Mouse (Mus musculus): ENCODE measurements around the gene Spns2. TPM values are rescaled to one million over a fixed set of nuclear protein-coding genes. Genes with fewer than 3 reads are reported as not detected.

Gene Spns2
- polyA plus RNA-seq, 1 experiment from 2014 or later = 2.4 TPM

DNA sequence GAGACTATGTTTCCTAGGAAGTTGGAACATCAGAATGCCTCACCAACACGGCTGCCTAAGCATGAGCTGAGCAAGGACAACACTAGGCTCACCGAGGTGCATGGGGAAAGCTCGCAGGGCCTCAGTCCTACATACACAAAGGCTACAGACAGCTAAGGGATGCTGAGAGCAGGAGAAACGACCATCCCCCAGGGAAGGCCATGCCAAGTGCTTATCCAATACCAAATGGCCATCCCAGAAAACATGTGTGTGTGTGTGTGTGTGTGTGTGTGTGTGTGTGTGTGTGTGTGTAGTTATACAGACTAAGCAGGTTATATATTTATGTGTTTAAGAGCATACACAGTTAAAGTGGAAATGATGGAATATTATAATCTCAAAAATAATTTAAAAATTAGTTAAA is 34.0 kb upstream of the Spns2 start:
- no peaks in the 10 kb centered on the region for H3K4me1 ChIP-seq (ENCODE audit: control insufficient read depth, insufficient read depth, low read length)
- H3K4me2 ChIP-seq (replicated peaks; ENCODE audit: low read depth, low read length) = no peak overlapping the region
- H3K27ac ChIP-seq (ENCODE audit: low read depth, low read length) = no peak overlapping the region
- no peaks in the 10 kb centered on the region for H3K36me3 ChIP-seq (ENCODE audit: control insufficient read depth, insufficient read depth, low read length)
- 51% methylated on average over 4 of the region's 4 CpGs for WGBS
- no peak overlapping the region for H3K4me3 ChIP-seq (ENCODE audit: low read length)
- no peaks in the 10 kb centered on the region for H3K9me3 ChIP-seq (ENCODE audit: control insufficient read depth, low read length)
- no peak overlapping the region for H3K9ac ChIP-seq (ENCODE audit: low read depth, low read length)
- no peak for ATAC-seq (ENCODE audit: low FRiP score, low TSS enrichment)
- no peaks in the 10 kb centered on the region for H3K27me3 ChIP-seq (ENCODE audit: control insufficient read depth, insufficient read depth, low read length)

DNA sequence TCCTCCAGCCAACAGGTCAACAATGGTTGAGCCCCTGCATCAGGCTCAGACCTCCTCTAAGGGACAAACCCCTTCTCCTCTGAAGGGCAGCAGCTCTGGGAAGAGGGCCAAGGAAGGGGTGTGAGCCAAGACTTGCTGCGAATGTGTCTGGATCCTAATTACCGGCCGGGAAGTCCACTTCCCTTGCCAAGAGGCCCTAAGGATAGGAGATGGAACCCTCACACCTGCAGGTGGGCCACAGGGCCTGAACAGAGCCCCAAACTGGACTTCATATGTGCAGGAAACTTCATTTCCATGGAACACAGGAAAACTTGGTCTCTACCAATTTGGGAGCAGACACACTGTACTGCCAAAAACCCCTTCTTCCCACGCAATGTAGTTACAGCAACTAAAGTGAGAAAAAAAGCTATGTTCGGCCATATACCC is 32.9 kb upstream of the Spns2 start:
- ATAC-seq (ENCODE audit: low FRiP score, low TSS enrichment) = no peak
- WGBS = 68% methylated on average over 5 of the region's 5 CpGs
- H3K4me2 ChIP-seq (replicated peaks; ENCODE audit: low read depth, low read length) = no peak overlapping the region
- H3K36me3 ChIP-seq (ENCODE audit: control insufficient read depth, insufficient read depth, low read length) = no peaks in the 10 kb centered on the region
- no peak overlapping the region for H3K27ac ChIP-seq (ENCODE audit: low read depth, low read length)
- H3K9me3 ChIP-seq (ENCODE audit: control insufficient read depth, low read length) = no peaks in the 10 kb centered on the region
- no peaks in the 10 kb centered on the region for H3K27me3 ChIP-seq (ENCODE audit: control insufficient read depth, insufficient read depth, low read length)
- H3K4me1 ChIP-seq (ENCODE audit: control insufficient read depth, insufficient read depth, low read length) = no peaks in the 10 kb centered on the region
- no peak overlapping the region for H3K4me3 ChIP-seq (ENCODE audit: low read length)
- no peak overlapping the region for H3K9ac ChIP-seq (ENCODE audit: low read depth, low read length)

DNA sequence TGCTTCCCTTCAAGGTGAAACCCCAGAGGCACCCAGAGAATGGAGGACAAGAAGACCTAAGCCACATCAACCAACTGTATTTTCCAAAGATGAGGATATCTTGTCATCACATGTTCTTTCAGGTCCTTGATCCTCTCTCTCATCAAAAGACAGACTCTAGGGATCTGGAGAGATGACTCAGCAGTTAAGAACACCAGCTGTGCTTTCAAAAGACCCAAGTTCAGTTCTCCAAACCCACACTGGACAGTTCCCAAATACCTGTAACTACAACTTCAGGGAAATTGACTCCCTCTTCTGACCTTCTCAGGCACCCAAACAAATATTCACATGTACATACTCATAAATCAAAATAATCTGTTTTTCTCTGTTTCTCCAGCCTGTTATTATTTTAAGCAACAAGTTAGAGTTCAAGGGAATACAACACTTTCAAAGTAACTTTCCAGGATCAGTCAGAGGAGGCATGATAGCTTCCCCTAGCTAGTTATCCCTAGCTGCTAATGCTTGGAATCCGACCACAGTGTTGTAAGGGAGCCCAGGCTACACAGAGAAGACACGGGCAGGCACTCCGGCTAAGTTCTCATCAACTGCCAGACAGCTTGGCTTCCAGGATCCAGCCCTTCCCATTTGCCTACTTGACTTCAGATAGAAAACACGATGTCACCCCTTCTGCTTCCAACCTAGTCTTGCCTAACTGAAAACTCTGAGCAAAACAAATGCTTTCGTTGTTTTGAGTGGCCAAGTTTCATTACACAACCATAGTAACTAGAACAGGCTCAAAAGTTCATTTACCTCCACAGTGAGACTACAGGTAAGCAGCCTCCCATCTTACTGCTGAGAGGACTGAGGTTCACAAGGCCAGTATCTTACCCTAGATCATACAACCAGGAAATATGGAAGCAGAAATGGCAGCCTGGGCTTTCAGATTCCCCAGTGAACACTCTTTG is 32.2 kb upstream of the Spns2 start:
- WGBS = 75% methylated on average over 5 of the region's 5 CpGs
- H3K4me2 ChIP-seq (replicated peaks; ENCODE audit: low read depth, low read length) = no peak overlapping the region
- H3K9me3 ChIP-seq (ENCODE audit: control insufficient read depth, low read length) = no peaks in the 10 kb centered on the region
- ATAC-seq (ENCODE audit: low FRiP score, low TSS enrichment) = no peak
- H3K27me3 ChIP-seq (ENCODE audit: control insufficient read depth, insufficient read depth, low read length) = no peaks in the 10 kb centered on the region
- no peak overlapping the region for H3K9ac ChIP-seq (ENCODE audit: low read depth, low read length)
- H3K27ac ChIP-seq (ENCODE audit: low read depth, low read length) = no peak overlapping the region
- no peak overlapping the region for H3K4me3 ChIP-seq (ENCODE audit: low read length)
- no peaks in the 10 kb centered on the region for H3K4me1 ChIP-seq (ENCODE audit: control insufficient read depth, insufficient read depth, low read length)
- no peaks in the 10 kb centered on the region for H3K36me3 ChIP-seq (ENCODE audit: control insufficient read depth, insufficient read depth, low read length)

DNA sequence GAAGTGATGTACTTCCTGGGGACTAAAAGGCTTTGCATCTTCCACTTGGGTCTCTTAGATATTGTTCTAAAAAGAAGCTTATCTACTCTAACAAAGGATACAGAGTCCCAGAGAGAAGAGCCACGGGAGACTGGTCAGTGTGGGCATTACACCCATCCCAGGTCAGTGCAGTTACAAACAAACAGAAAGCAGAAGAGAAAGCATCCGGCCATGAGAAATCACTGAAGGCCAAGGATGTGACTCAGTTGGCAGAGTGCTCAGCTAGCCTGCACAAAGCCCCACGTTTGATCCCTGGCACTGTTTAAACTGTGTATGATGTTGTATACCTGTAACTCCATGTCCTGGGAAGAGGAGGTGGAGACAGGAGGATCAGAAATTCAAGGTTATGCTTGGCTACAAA is 30.2 kb upstream of the Spns2 start:
- H3K4me1 ChIP-seq (ENCODE audit: control insufficient read depth, insufficient read depth, low read length) = no peaks in the 10 kb centered on the region
- H3K9me3 ChIP-seq (ENCODE audit: control insufficient read depth, low read length) = no peaks in the 10 kb centered on the region
- 74% methylated on average over 3 of the region's 3 CpGs for WGBS
- H3K27me3 ChIP-seq (ENCODE audit: control insufficient read depth, insufficient read depth, low read length) = no peaks in the 10 kb centered on the region
- H3K27ac ChIP-seq (ENCODE audit: low read depth, low read length) = no peak overlapping the region
- H3K36me3 ChIP-seq (ENCODE audit: control insufficient read depth, insufficient read depth, low read length) = no peaks in the 10 kb centered on the region
- H3K4me3 ChIP-seq (ENCODE audit: low read length) = no peak overlapping the region
- no peak overlapping the region for H3K4me2 ChIP-seq (replicated peaks; ENCODE audit: low read depth, low read length)
- no peak for ATAC-seq (ENCODE audit: low FRiP score, low TSS enrichment)
- H3K9ac ChIP-seq (ENCODE audit: low read depth, low read length) = no peak overlapping the region

DNA sequence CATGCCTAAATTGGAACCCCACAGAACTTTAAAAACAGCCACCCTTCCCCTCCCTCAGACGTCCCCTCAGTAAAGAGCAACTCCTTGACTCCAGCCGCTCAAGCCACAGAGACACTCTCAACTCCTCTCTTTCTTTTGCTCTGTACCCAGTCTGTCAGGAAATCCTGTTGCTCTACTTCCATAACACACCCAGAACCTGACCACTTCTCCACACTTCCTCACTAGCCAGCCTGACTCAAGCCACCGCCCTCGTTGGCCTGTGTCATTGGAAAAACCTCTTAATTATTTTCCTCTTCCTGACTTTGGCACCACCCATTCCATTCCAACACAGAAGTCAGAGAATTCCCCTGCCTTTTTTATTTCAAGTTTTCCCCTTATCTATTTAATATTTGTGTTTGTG is 29.5 kb upstream of the Spns2 start:
- Histone ChIP-seq H3K27ac (ENCODE audit: low read depth, low read length) (no peak overlapping the region), H3K27me3 (ENCODE audit: control insufficient read depth, insufficient read depth, low read length) (no peaks in the 10 kb centered on the region), H3K4me1 (ENCODE audit: control insufficient read depth, insufficient read depth, low read length) (no peaks in the 10 kb centered on the region), H3K4me3 (ENCODE audit: low read length) (no peak overlapping the region), H3K9me3 (ENCODE audit: control insufficient read depth, low read length) (no peaks in the 10 kb centered on the region), H3K36me3 (ENCODE audit: control insufficient read depth, insufficient read depth, low read length) (no peaks in the 10 kb centered on the region), H3K4me2 (replicated peaks; ENCODE audit: low read depth, low read length) (no peak overlapping the region), H3K9ac (ENCODE audit: low read depth, low read length) (no peak overlapping the region)
- 73% methylated on average over 4 of the region's 4 CpGs for WGBS
- no peak for ATAC-seq (ENCODE audit: low FRiP score, low TSS enrichment)

GRCm38 (mm10) chr11:72518449-72518848 is 28.7 kb upstream of the Spns2 start:
- no peak for ATAC-seq (ENCODE audit: low FRiP score, low TSS enrichment)
- 75% methylated on average over 2 of the region's 2 CpGs for WGBS
- no peak overlapping the region for H3K4me2 ChIP-seq (replicated peaks; ENCODE audit: low read depth, low read length)
- no peaks in the 10 kb centered on the region for H3K36me3 ChIP-seq (ENCODE audit: control insufficient read depth, insufficient read depth, low read length)
- H3K9me3 ChIP-seq (ENCODE audit: control insufficient read depth, low read length) = no peaks in the 10 kb centered on the region
- H3K4me3 ChIP-seq (ENCODE audit: low read length) = no peak overlapping the region
- no peaks in the 10 kb centered on the region for H3K27me3 ChIP-seq (ENCODE audit: control insufficient read depth, insufficient read depth, low read length)
- no peak overlapping the region for H3K27ac ChIP-seq (ENCODE audit: low read depth, low read length)
- no peaks in the 10 kb centered on the region for H3K4me1 ChIP-seq (ENCODE audit: control insufficient read depth, insufficient read depth, low read length)
- H3K9ac ChIP-seq (ENCODE audit: low read depth, low read length) = no peak overlapping the region

- Histone ChIP-seq H3K4me2 (replicated peaks; ENCODE audit: low read depth, low read length) (no peak overlapping the region), H3K4me3 (ENCODE audit: low read length) (no peak overlapping the region), H3K4me1 (ENCODE audit: control insufficient read depth, insufficient read depth, low read length) (no peaks in the 10 kb centered on the region), H3K9ac (ENCODE audit: low read depth, low read length) (no peak overlapping the region), H3K9me3 (ENCODE audit: control insufficient read depth, low read length) (no peaks in the 10 kb centered on the region), H3K27me3 (ENCODE audit: control insufficient read depth, insufficient read depth, low read length) (no peaks in the 10 kb centered on the region), H3K36me3 (ENCODE audit: control insufficient read depth, insufficient read depth, low read length) (no peaks in the 10 kb centered on the region), H3K27ac (ENCODE audit: low read depth, low read length) (no peak overlapping the region)
- WGBS = 75% methylated on average over 3 of the region's 3 CpGs
- ATAC-seq (ENCODE audit: low FRiP score, low TSS enrichment) = no peak
Measured at GRCm38 (mm10) chr11:72514967-72515366, 25.3 kb upstream of the Spns2 start.

DNA sequence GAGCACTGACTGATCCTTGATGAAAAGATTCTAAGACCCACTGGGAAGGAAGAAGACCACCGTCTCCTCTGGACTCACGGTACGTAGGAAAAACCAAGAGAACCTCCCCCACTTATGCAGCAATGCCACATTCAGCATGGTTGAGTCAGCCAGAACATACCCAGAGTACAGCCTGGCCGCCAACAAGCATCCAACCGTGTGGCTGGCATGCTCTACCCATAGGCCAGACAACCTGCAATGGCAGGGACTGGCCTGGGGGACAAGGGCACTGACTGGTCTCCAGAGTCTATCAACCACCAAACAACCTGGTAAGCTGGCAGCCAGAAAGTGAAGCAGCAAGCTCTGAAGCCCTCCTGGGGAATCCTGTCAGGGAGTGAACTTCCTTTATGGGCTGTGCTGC is 18.9 kb upstream of the Spns2 start:
- H3K4me2 ChIP-seq (replicated peaks; ENCODE audit: low read depth, low read length) = no peak overlapping the region
- H3K27me3 ChIP-seq (ENCODE audit: control insufficient read depth, insufficient read depth, low read length) = peaks cover 2% of the 10 kb centered on the region; the same call in 1 of the 2 replicates
- H3K36me3 ChIP-seq (ENCODE audit: control insufficient read depth, insufficient read depth, low read length) = no peaks in the 10 kb centered on the region
- no peak overlapping the region for H3K27ac ChIP-seq (ENCODE audit: low read depth, low read length)
- 92% methylated on average over 5 of the region's 5 CpGs for WGBS
- no peak for ATAC-seq (ENCODE audit: low FRiP score, low TSS enrichment)
- no peaks in the 10 kb centered on the region for H3K9me3 ChIP-seq (ENCODE audit: control insufficient read depth, low read length)
- H3K4me1 ChIP-seq (ENCODE audit: control insufficient read depth, insufficient read depth, low read length) = 0 out of 2 replicates have a peak, but pooled peaks cover 3% of the 10 kb centered on the region
- H3K9ac ChIP-seq (ENCODE audit: low read depth, low read length) = no peak overlapping the region
- no peak overlapping the region for H3K4me3 ChIP-seq (ENCODE audit: low read length)

- no peaks in the 10 kb centered on the region for H3K9me3 ChIP-seq (ENCODE audit: control insufficient read depth, low read length)
- no peak for ATAC-seq (ENCODE audit: low FRiP score, low TSS enrichment)
- H3K4me1 ChIP-seq (ENCODE audit: control insufficient read depth, insufficient read depth, low read length) = 0 out of 2 replicates have a peak, but pooled peaks cover 10% of the 10 kb centered on the region
- peaks cover 2% of the 10 kb centered on the region; the same call in 1 of the 2 replicates for H3K27me3 ChIP-seq (ENCODE audit: control insufficient read depth, insufficient read depth, low read length)
- H3K36me3 ChIP-seq (ENCODE audit: control insufficient read depth, insufficient read depth, low read length) = no peaks in the 10 kb centered on the region
- H3K9ac ChIP-seq (ENCODE audit: low read depth, low read length) = no peak overlapping the region
- H3K4me2 ChIP-seq (replicated peaks; ENCODE audit: low read depth, low read length) = no peak overlapping the region
- H3K4me3 ChIP-seq (ENCODE audit: low read length) = no peak overlapping the region
- no peak overlapping the region for H3K27ac ChIP-seq (ENCODE audit: low read depth, low read length)
Measured at GRCm38 (mm10) chr11:72507651-72508050, 17.9 kb upstream of the Spns2 start.
